Mouse (Mus musculus) liver, adult 2 months (tissue): ENCODE measurements around the gene Rpl10a. TPM values are rescaled to one million over a fixed set of nuclear protein-coding genes. Genes with fewer than 3 reads are reported as not detected.

Source experiments
- DNase-seq: peaks from one replicate; pipeline ENCODE4 v3.0.0-alpha.2; 2011; ENCODE audit warnings: low read depth, low spot score; ENCODE audit errors: extremely low read depth
- H3K27ac ChIP-seq: fragments of 200-500 bp; replicated peaks from 2 replicates; pipeline ENCODE4 v1.5.1; 2012; ENCODE audit warnings: low read depth, mild to moderate bottlenecking, control low read depth, inconsistent platforms, low read length; ENCODE audit not compliant: insufficient read depth
- H3K27me3 ChIP-seq: fragments of 200-500 bp; 2 replicates; pipeline ENCODE4 v1.6.1; 2012; ENCODE audit warnings: mild to moderate bottlenecking, moderate library complexity, low read length, inconsistent platforms; ENCODE audit not compliant: control insufficient read depth, insufficient read depth
- H3K36me3 ChIP-seq: fragments of 200-500 bp; 2 replicates; pipeline ENCODE4 v1.6.1; 2012; ENCODE audit warnings: low read length, inconsistent platforms; ENCODE audit not compliant: control insufficient read depth, insufficient read depth
- H3K4me1 ChIP-seq: fragments of 200-500 bp; 2 replicates; pipeline ENCODE4 v1.6.1; 2011; ENCODE audit warnings: low read length; ENCODE audit not compliant: control insufficient read depth, insufficient read depth
- H3K4me3 ChIP-seq: fragments of 200-500 bp; 2 replicates; pipeline ENCODE4 v1.5.1; 2011; ENCODE audit warnings: low read depth, mild to moderate bottlenecking, control low read depth, low read length, moderate library complexity; ENCODE audit not compliant: insufficient read depth
- H3K79me2 ChIP-seq: fragments of 200-500 bp; 2 replicates; pipeline ENCODE4 v1.6.1; 2012; ENCODE audit warnings: inconsistent platforms, mild to moderate bottlenecking, low read length, moderate library complexity; ENCODE audit not compliant: control insufficient read depth, insufficient read depth
- H3K9ac ChIP-seq: fragments of 200-500 bp; 2 replicates; pipeline ENCODE4 v1.6.1; 2012; ENCODE audit warnings: low read depth, mild to moderate bottlenecking, control low read depth, inconsistent platforms, low read length
- CTCF ChIP-seq: fragments of 200-500 bp; IDR thresholded peaks from 2 replicates; pipeline ENCODE4 v1.5.1; 2011; ENCODE audit warnings: low read depth, low read length, control low read depth
- POLR2A ChIP-seq: fragments of 200-500 bp; IDR thresholded peaks from 2 replicates; pipeline ENCODE4 v1.6.1; 2011; ENCODE audit warnings: low read length, control low read depth; ENCODE audit not compliant: insufficient read depth; ENCODE audit errors: extremely low read depth
- WGBS: fragments of 180-500 bp; shearing (Covaris S2); methylation state at CpG from one replicate; pipeline ENCODE4 v1.1.7; 2018; 5-methylcytosine and 5-hydroxymethylcytosine counted together
- polyA plus RNA-seq: library from polyadenylated mRNA; depleted of rRNA; stranded (reverse); fragments of >200 nt; gene quantifications from 2 replicates; pipeline ENCODE4 v1.2.3, GENCODE M21; 2012
- total RNA-seq: library from RNA; depleted of rRNA; stranded (reverse); fragments of >200 nt; gene quantifications from 2 replicates; pipeline ENCODE4 v1.2.3, GENCODE M21; 2014

Gene Rpl10a
- total and polyA plus RNA-seq, 2 experiments, result 497 to 1,137 TPM

DNA sequence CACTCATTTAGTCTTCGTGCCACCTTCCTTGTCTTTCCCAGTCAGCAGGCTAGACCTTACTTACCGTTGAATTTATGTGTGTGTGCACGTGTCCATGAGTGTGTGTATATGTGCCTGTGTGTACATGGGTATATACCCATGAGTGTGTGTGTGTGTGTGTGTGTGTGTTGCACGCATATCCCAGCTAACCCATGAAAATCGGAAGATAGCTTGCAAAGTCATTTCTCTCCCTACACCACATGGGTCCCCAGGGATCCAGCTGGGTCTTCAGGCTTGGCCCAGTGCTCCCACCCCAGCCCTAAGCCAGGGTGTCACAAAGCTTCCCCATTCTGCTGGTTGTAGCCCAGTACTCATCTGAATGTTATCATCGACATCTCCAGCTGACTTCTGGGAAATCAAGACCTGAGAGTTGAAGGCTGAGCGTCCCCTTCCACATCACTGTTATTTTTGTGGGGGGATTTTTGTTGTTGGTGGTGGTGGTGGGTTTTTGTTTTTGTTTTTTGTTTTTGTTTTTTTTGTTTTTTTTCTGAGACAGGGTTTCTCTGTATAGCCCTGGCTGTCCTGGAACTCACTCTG lies 46.3 kb upstream of the Rpl10a start:
- H3K36me3 ChIP-seq, result no peaks in the 10 kb centered on the region
- no peak for DNase-seq
- WGBS, result 90% methylated on average over 7 of the region's 7 CpGs
- no peak overlapping the region for H3K27ac ChIP-seq
- peaks cover 56% of the 10 kb centered on the region for H3K4me1 ChIP-seq
- peaks cover 25% of the 10 kb centered on the region; the same call in 1 of the 2 replicates for H3K79me2 ChIP-seq
- TF ChIP-seq CTCF (no peak), POLR2A (no peak)
- H3K27me3 ChIP-seq, result no peaks in the 10 kb centered on the region
- H3K9ac ChIP-seq, result no peak overlapping the region
- H3K4me3 ChIP-seq, result no peak overlapping the region

GRCm38 (mm10) chr17:28283199-28283598 lies 45.1 kb upstream of the Rpl10a start:
- no peak overlapping the region for H3K9ac ChIP-seq
- no peaks in the 10 kb centered on the region for H3K36me3 ChIP-seq
- 44% methylated on average over 10 of the region's 10 CpGs for WGBS
- H3K27ac ChIP-seq, result peak overlapping the region; percentile 1; the same call in 1 of the 2 replicates
- TF ChIP-seq POLR2A (no peak), CTCF (no peak)
- H3K79me2 ChIP-seq, result peaks cover 25% of the 10 kb centered on the region; the same call in 1 of the 2 replicates
- H3K4me1 ChIP-seq, result peaks cover 58% of the 10 kb centered on the region
- no peaks in the 10 kb centered on the region for H3K27me3 ChIP-seq
- H3K4me3 ChIP-seq, result no peak overlapping the region
- peak; percentile 61 for DNase-seq

DNA sequence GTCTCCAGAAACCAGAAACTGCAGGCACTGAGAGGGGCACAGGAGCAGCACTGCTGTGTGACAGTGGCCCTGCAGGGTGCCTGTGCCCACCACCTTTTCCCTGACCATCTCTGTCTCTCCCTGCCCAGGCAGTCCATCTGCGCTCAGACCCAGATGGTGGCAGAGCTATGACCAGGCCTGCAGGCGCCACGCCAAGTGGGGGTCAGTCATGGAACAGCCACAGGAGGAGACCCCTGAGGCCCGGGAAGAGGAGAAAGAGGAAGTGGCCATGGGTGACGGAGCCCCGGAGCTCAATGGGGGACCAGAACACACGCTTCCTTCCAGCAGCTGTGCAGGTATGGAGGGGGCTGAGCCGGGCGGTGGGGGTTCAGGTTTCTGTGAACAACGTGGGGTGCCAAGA lies 42.1 kb upstream of the Rpl10a start:
- peaks cover 47% of the 10 kb centered on the region for H3K4me1 ChIP-seq
- WGBS, result 93% methylated on average over 10 of the region's 10 CpGs

GRCm38 (mm10) chr17:28286964-28287363 lies 41.3 kb upstream of the Rpl10a start:
- peaks cover 39% of the 10 kb centered on the region for H3K4me1 ChIP-seq
- TF ChIP-seq POLR2A (no peak), CTCF (peak; percentile 8; the same call in 1 of the 2 replicates)
- peak overlapping the region; percentile 51 for H3K27ac ChIP-seq
- no peak overlapping the region for H3K4me3 ChIP-seq
- no peaks in the 10 kb centered on the region for H3K36me3 ChIP-seq
- peaks cover 10% of the 10 kb centered on the region; the same call in 1 of the 2 replicates for H3K79me2 ChIP-seq
- peak; percentile 20 for DNase-seq
- WGBS, result 59% methylated on average over 5 of the region's 5 CpGs
- H3K9ac ChIP-seq, result no peak overlapping the region
- H3K27me3 ChIP-seq, result no peaks in the 10 kb centered on the region

More for the DNA sequence above, 42.1 kb upstream of the Rpl10a start:
- H3K27me3 ChIP-seq, result no peaks in the 10 kb centered on the region
- no peak for DNase-seq
- no peak for TF ChIP-seq CTCF
- no peak for TF ChIP-seq POLR2A
- no peak overlapping the region for H3K9ac ChIP-seq
- H3K36me3 ChIP-seq, result no peaks in the 10 kb centered on the region
- no peak overlapping the region for H3K4me3 ChIP-seq
- peaks cover 18% of the 10 kb centered on the region; the same call in 1 of the 2 replicates for H3K79me2 ChIP-seq
- H3K27ac ChIP-seq, result no peak overlapping the region

DNA sequence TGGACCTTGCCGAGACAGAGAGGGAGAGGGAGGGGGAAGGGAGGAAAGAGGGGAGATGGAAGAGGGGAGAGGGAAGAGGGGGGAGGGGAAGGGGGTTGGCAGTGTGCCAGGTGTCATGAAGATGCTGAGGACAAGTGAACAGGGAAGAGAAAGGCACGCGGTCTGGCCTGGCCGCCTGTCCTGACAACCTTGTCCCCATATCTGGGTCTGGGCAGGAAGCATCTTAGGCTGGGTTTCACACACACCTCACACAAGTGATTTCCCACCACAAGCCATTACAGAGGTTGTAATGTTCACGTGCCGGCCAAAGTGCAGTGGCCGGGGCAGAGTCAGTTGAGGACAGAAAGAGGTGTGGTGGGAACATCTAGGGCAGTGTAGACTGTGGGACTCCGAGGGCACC lies 40.7 kb upstream of the Rpl10a start:
- peak overlapping the region; percentile 51 for H3K27ac ChIP-seq
- peaks cover 8% of the 10 kb centered on the region; the same call in 1 of the 2 replicates for H3K79me2 ChIP-seq
- H3K4me1 ChIP-seq, result peaks cover 38% of the 10 kb centered on the region
- TF ChIP-seq CTCF, result no peak
- no peak for TF ChIP-seq POLR2A
- H3K27me3 ChIP-seq, result no peaks in the 10 kb centered on the region
- 8% methylated on average over 8 of the region's 8 CpGs for WGBS
- H3K4me3 ChIP-seq, result no peak overlapping the region
- peak; percentile 83 for DNase-seq
- H3K36me3 ChIP-seq, result no peaks in the 10 kb centered on the region
- H3K9ac ChIP-seq, result no peak overlapping the region

GRCm38 (mm10) chr17:28287980-28288379 lies 40.3 kb upstream of the Rpl10a start:
- peaks cover 4% of the 10 kb centered on the region; the same call in 1 of the 2 replicates for H3K79me2 ChIP-seq
- no peak overlapping the region for H3K9ac ChIP-seq
- TF ChIP-seq POLR2A (no peak), CTCF (peak; percentile 69)
- peaks cover 34% of the 10 kb centered on the region for H3K4me1 ChIP-seq
- peak overlapping the region; percentile 51 for H3K27ac ChIP-seq
- 13% methylated on average over 5 of the region's 5 CpGs for WGBS
- peak; percentile 88 for DNase-seq
- no peaks in the 10 kb centered on the region for H3K36me3 ChIP-seq
- no peaks in the 10 kb centered on the region for H3K27me3 ChIP-seq
- no peak overlapping the region for H3K4me3 ChIP-seq
